Mouse (Mus musculus) midbrain, embryonic 10.5 days (tissue): ENCODE results near the gene Intu. TPM values are rescaled to one million over a fixed set of nuclear protein-coding genes. Genes with fewer than 3 reads are reported as not detected.

Source experiments
- microRNA-seq: library from miRNA; unstranded; fragments of <30 nt; microRNA quantifications from one replicate; pipeline ENCODE4, GENCODE M21; 2017
- polyA plus RNA-seq: library from polyadenylated mRNA; unstranded; fragments of >200 nt; fragmentation: Nextera tagmentation; extraction: Ambion mirVana; gene quantifications from 2 replicates; pipeline ENCODE4 v1.2.1, GENCODE M21; 2016

Gene Intu
- polyA plus RNA-seq, 1 experiment from 2014 or later: 6.4 TPM

Small RNAs within 50 kb of the gene (microRNA-seq; reads per million reads assigned to microRNA genes)
- gene Gm23810: not detected

Other genes starting within 250 kb of the Intu start
- gene Slc25a31, start 177.6 kb downstream of the Intu start, polyA plus RNA-seq: 0.10 and 0.21 TPM in 2 replicates
- gene Hspa4l, start 213.2 kb downstream of the Intu start, polyA plus RNA-seq: 55.1 and 56.1 TPM in 2 replicates